Mouse (Mus musculus) megakaryocyte-erythroid progenitor cell, adult 5-6 weeks (primary cell): ENCODE results near the gene Gm5565. TPM values are rescaled to one million over a fixed set of nuclear protein-coding genes. Genes with fewer than 3 reads are reported as not detected.

ENCODE experiments used
- total RNA-seq, 2 experiments: library from RNA; stranded (forward) in 1 of 2; stranded (reverse) in 1 of 2; fragments of 200-1000, 215-1000 nt in 1 of 2; fragments of >200 nt in 1 of 2; fragmentation: Nextera tagmentation in 1 of 2; gene quantifications; 2 replicates each; pipeline ENCODE4 v1.2.3; 2014 to 2017

Gm5565 gene
- total RNA-seq, 2 experiments from 2014 or later = not detected

Other genes starting within 250 kb of the Gm5565 start
- not detected in 2 replicates for gene Cyp3a25, start 150.9 kb downstream of the Gm5565 start, total RNA-seq (2014; fragmentation: Nextera tagmentation)
- not detected in 2 replicates for gene Cyp3a25, start 150.9 kb downstream of the Gm5565 start, total RNA-seq (2017)
- gene Cyp3a59, start 81.3 kb downstream of the Gm5565 start, total RNA-seq (2014; fragmentation: Nextera tagmentation) = not detected in 2 replicates
- not detected in 2 replicates for gene Cyp3a59, start 81.3 kb downstream of the Gm5565 start, total RNA-seq (2017)
- gene Gm6309, start 10.2 kb upstream of the Gm5565 start, total RNA-seq (2014; fragmentation: Nextera tagmentation) = not detected in 2 replicates
- not detected in 2 replicates for gene Gm6309, start 10.2 kb upstream of the Gm5565 start, total RNA-seq (2017)
- gene 1700001J03Rik, start 24.8 kb upstream of the Gm5565 start, total RNA-seq (2014; fragmentation: Nextera tagmentation) = not detected in 2 replicates
- gene 1700001J03Rik, start 24.8 kb upstream of the Gm5565 start, total RNA-seq (2017) = not detected in 2 replicates
- gene Rnf6, start 61.0 kb upstream of the Gm5565 start, total RNA-seq (2014; fragmentation: Nextera tagmentation) = 14.0 and 15.1 TPM in 2 replicates
- 25.2 and 34.4 TPM in 2 replicates for gene Rnf6, start 61.0 kb upstream of the Gm5565 start, total RNA-seq (2017)
- 60.4 and 70.3 TPM in 2 replicates for gene Cdk8, start 70.7 kb upstream of the Gm5565 start, total RNA-seq (2014; fragmentation: Nextera tagmentation)
- gene Cdk8, start 70.7 kb upstream of the Gm5565 start, total RNA-seq (2017) = 51.7 and 60.3 TPM in 2 replicates
- gene Wasf3, start 224.4 kb upstream of the Gm5565 start, total RNA-seq (2014; fragmentation: Nextera tagmentation) = not detected in 2 replicates
- gene Wasf3, start 224.4 kb upstream of the Gm5565 start, total RNA-seq (2017) = not detected in 2 replicates